Mouse (Mus musculus) gonadal fat pad, adult 2 months (tissue): ENCODE data around the gene Eef2k. TPM values are rescaled to one million over a fixed set of nuclear protein-coding genes. Genes with fewer than 3 reads are reported as not detected.
A peak's percentile ranks its signal among the peaks of the same experiment; 100 is the strongest.

Experiments used
- DNase-seq: peaks from one replicate; pipeline ENCODE4 v3.0.0-alpha.2; 2012; ENCODE audit warnings: low read depth
- polyA plus RNA-seq: library from polyadenylated mRNA; depleted of rRNA; stranded (reverse); fragments of >200 nt; gene quantifications from 2 replicates; pipeline ENCODE4 v1.2.3, GENCODE M21; 2012

Eef2k gene
- polyA plus RNA-seq, 1 experiment = 25.5 TPM

GRCm38 (mm10) chr7:120844689-120845088, 2.1 kb downstream of the Eef2k start:
- DNase-seq = no peak

GRCm38 (mm10) chr7:120848831-120849512, 6.3 kb downstream of the Eef2k start:
- DNase-seq = no peak

DNA sequence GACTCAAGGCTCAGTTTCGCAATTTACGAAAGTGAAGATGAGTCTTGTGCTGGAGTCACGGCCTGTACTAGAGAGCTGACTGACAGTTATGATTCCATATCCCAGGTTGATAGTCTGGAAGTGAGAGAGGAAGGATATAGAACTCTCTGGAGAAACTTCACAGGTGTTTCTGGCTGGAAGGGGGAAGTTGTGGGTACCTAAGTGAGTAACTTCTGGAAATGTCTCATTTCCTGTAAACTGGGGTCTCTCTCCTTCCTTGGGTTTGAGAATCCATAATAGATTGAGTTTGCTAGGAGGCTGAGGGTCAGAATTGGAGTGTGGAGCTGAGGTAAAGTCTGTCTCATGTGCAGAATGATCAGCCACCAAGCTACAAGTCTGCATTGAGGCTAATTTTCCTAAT, 7.5 kb downstream of the Eef2k start:
- DNase-seq = no peak

GRCm38 (mm10) chr7:120859854-120860253, 17.2 kb downstream of the Eef2k start:
- DNase-seq = no peak

DNA sequence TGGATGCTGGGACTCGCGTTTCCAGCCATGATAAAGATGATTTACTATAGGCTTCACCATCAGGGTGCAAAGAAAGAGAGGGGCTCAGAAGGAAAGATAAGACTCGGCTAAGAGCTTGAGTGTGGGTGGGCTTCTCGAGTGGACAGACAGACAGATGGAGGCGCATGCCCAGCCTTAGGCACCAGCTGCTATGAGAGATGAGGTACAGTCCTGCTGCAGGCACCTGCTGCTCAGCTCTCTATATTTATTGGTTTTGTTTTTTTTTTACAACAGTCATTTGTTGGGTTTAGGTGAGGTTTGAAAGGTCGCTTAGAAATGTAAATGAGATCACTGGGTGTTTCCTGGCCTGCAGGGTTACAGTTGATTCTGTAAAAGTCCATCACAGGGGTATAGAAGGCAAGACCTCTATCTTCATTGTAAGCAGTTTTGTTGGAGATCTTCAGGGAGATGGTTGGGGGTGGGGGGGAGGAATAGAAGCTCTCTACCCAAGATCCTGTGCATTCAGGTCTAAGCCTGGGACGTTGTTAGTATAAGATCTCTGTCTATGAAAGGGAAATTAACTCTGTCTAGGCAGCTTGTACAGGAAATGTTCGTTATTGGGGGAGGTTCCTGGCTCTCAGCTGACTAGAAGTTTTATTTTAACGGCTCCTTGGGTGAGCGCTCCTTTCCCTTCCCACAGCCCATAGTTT, 18.3 kb downstream of the Eef2k start:
- no peak for DNase-seq

DNA sequence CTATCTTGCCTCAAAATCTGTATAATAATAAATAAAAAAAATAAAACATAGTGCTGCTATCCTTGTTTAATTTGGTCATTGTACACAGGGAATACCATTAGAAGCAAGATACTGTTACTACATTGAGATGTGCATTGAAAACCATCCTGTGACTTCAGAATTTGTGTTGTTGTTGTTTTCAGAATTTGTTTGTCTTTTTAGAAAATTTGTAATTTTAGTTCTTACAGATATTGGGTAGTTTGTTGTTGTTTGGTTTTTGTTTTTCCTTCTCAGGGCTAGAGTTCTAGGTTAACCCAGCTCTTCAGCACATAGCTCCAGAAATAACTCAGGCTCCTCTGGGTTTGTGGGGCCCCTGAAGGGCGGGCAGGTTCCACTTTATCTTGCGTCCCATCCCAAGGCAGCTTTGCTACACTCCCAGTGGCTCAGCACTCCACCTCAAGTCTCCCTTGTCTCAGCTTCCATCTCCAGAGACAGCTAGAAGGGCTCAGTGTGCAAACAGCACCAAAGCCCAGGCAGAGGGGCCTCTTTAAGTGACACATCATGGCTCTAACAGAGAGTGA, 18.9 kb downstream of the Eef2k start:
- DNase-seq = no peak

DNA sequence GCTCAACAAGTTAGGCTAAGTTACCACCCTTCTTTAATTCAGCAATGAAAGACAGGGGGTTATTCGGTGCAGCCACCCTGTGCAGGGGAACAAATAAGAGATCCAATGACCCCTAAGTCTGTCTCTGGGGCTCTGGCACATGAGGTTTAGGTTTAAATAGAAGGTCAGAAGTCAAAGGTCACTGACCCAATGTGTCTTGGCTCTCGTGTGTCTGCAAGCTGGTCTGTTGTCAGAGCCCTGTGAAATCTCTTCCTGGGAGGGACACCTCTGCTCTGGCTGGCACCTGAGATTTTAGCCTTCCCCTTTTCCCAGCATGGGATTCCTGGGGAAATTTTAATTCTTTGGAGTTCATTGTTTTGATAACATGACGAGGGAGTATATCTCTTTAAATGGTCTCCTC, 19.6 kb downstream of the Eef2k start:
- DNase-seq = no peak

GRCm38 (mm10) chr7:120862626-120863025, 20.0 kb downstream of the Eef2k start:
- no peak for DNase-seq

DNA sequence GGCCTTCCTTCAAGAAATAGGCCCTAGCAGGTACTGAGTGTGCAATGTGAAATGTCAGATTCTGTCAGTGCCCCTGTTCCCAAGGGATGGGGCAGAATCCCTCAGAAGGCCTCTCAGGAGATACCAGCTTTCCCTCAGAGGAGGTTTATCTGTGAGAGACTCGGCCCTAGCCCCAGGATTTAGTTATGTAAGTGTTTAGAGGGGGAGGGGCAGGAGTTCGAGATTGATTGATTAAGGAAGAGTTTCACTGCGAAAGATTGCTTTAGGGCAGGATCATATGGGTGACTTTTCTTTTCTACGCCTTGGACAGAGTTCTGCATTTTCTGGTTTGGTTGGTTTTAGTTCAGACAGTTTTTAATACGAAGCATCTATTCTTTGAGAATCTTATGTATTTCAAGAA, 20.8 kb downstream of the Eef2k start:
- DNase-seq = peak; percentile 70

- DNase-seq = no peak
These were observed 22.5 kb downstream of the Eef2k start for GRCm38 (mm10) chr7:120865100-120865499.

- no peak for DNase-seq
These were observed 23.2 kb downstream of the Eef2k start for GRCm38 (mm10) chr7:120865832-120866231.

GRCm38 (mm10) chr7:120866684-120867083, 24.1 kb downstream of the Eef2k start:
- no peak for DNase-seq

- DNase-seq = no peak
These were observed 25.1 kb downstream of the Eef2k start for GRCm38 (mm10) chr7:120867720-120868119.

- DNase-seq = no peak
These were observed 27.3 kb downstream of the Eef2k start for GRCm38 (mm10) chr7:120869883-120870282.

- DNase-seq = no peak
These were observed 27.9 kb downstream of the Eef2k start for GRCm38 (mm10) chr7:120870431-120871008.

DNA sequence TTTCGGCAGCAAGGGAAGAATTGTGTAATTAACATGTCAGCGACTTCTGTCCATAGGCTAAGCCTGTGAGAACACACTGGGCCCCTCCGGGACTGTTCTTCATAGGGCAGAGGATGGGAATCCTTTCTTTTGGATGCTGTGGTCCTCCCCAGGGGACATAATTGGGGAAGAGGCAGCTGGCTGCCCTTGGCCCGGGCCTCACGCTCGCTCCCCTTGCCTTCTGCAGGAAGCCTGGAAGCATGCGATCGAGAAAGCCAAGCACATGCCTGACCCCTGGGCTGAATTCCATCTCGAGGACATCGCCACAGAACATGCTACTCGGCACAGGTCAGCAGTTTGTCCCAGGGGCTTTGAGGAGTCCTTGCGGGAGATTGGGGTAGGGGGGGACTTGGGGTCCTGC, 30.5 kb downstream of the Eef2k start:
- DNase-seq = no peak

DNA sequence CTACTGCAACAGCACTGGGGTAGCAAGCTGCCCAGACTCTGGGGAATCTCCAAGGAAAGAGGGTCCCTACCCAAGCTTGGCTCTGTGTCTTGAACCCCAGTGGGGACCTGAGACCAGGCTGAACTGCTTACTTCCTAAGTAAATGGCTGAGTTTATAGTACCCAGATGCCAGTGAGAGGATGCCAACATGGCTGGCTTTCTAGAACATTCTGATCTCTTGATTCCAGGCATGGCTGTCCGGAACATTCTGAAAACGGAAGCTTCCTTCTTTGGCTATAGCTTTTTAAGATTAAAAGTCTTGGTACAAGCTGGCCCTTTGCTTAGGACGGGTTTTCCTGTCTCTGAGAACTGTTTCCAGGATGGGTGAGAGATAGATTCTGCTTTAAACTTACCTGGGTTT, 31.4 kb downstream of the Eef2k start:
- DNase-seq = no peak

- no peak for DNase-seq
These were observed 32.3 kb downstream of the Eef2k start for GRCm38 (mm10) chr7:120874764-120875539.

GRCm38 (mm10) chr7:120875540-120876388, 33.1 kb downstream of the Eef2k start:
- no peak for DNase-seq

DNA sequence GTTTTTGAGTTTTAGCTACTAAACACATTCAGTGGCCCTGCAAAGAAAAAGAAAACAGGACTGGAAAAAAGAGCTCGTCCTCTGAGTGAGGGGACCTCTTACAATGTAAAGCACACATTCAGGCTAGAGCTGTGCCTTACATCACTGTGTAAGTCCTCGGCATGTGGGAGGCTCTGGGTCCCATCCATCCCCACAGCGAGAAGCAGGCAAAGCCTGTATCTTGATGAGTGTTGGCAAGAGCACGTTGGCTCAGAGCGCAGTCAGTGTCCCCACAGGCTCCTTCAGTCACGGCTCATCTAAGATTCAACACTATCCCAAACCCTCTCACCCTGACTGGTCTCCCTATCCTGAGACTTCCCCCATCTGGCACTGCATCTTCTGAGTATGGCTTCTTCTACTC, 35.6 kb downstream of the Eef2k start:
- no peak for DNase-seq

DNA sequence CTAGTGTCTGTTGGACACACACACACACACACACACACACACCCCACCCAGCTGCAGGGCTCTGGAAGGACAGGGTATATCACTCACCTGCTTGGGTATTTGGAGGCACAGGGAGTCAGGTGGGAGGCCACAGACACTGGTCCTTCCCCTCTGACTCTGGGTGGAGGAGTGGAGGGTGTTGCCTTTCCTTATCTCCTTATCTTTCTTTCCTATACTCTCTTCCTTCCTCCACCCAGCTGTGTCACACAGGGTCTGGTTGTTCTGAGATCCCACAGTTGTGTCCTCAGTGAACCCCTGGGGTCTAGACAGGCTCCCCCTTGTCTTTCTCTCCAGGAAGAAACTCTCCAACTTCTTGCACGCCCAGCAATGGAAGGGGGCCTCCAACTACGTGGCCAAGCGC, 37.3 kb downstream of the Eef2k start:
- DNase-seq = no peak
